Mouse (Mus musculus) effector memory CD4-positive, alpha-beta T cell, adult 5 months (primary cell): ENCODE results near the gene Arhgap45. TPM values are rescaled to one million over a fixed set of nuclear protein-coding genes. Genes with fewer than 3 reads are reported as not detected.

ENCODE experiments used
- polyA plus RNA-seq: library from polyadenylated mRNA; unstranded; fragments of 100-300 nt; shearing (Covaris generic); gene quantifications from one replicate; pipeline ENCODE4 v1.2.1, GENCODE M21; 2017

Gene Arhgap45
- polyA plus RNA-seq: 733 TPM

DNA sequence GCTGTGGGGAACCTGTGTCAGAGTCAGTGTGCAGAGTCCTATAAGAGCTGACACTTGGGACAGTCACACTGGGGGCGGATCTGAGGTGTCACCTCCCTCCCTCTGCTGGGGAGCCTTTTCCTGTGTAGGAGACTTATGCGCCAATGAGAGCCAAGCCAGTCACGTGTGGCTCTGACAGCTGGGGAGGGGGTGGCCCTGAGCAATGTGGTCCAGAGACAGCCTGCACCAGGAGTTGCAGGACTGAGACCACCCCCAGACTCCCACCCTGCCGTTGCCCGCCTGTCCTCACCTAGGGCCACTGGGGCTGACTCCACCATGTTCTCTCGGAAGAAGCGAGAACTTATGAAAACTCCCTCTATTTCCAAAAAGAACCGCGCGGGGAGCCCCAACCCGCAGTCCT is at the start of gene Arhgap45:
Gene Arhgap45, plus strand, starts transcription at position 143 of the 400 bp plus-strand sequence.

DNA sequence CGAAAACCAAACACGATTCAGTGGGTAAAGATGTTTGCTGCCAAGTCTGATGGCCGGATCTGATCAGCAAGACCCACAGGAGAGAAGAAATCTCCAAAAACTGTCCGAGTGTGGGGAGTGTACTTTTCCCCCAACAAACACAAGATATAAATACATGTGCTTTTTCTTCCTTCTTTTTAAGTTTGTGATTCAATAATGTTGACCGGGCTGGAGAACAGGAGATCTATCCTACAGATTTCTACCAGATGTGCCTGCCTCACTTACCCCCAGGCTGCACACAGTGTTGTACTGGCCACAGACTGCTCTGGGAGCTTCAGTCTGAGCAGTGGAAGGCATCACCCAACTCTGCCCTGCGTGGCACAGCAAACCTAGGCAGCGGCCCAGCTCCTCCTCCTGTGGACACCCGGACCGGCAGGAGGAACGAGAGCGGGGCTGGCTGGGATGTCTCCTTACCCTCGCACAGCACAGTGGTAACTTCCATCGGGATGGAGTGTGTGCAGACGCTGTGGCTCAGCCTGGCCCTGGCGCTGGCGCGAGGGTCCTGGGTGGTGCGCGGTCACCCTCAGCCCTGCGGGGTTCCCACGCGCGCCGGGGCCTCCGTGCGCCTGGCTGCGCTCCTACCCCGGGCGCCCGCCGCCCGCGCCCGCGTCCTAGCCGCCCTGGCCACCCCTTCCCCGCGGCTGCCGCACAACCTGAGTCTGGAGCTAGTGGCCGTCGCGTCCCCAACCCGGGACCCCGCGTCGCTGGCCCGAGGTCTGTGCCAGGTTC is 45.9 kb upstream of the Arhgap45 start, which contains the start of gene Grin3b:
Gene Grin3b, plus strand, starts transcription at position 301 of the 768 bp plus-strand sequence.

DNA sequence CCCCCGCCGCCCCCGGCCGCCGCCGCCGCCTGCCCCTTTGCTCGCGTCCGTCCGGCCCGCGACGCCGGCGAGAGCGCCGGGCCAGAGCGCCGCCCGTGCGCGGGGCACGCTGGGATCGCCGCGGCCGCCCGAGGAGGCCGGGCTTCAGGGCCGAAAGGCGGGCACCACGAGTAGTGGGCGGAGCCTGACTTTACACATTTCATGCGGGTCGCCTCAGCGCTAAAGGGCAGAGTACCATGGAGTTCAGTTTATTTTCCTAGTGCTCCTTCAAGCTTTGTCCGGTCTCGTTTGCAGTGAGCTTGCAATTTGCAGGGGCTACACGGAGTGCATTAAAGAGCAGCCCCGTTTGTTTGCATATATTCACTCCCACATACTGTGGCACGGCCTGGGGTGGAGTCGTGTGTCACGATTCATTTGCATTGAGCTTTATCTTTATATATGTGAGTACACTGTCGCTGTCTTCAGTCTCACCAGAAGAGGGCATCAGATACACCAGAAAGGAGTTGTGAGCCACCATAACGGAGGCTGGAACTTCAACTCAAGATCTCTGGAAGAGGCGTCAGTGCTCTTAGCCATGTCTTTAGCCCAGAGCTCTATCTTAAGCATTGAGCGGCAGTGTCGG is 32.1 kb upstream of the Arhgap45 start, which contains the start of gene Tmem259:
Gene Tmem259, minus strand, starts transcription at position 136 of the 622 bp plus-strand sequence.

DNA sequence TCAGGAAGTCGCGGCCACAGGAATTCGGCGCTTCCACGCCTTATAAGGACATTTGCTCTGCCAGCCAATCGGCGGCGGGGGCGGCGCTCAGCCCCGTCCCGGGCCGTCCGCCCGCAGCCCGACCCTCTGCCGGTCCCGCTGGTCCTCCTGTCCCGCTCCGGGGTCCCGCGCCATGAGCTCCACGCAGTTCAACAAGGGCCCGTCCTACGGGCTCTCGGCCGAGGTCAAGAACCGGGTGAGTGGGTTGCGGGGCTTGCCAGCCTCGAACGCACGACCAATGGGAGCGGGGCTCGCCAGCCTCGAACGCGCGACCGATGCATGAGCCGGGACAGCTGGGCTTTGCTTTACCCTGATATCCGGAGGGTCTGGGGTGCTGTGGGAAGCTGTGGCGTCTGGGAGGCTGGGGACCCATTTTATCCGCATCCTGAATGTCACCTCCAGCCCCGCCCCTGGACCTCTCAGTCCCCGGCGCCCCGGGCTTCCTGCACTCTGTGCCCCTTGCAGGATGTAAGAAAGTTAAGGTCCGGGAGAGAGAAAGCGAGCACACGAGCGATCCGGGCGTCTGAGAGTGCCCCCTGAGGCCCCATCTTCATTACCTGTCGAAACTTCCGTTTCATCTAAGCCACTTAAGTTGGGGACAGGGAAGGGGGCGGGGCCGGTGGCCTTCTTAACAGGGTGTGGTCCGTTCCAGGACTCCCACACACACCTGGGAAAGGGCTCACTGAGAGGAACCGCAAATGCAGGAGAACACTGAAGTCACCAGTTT is 27.8 kb upstream of the Arhgap45 start, which contains the start of gene Cnn2:
Gene Cnn2, plus strand, starts transcription at position 79 of the 766 bp plus-strand sequence.

DNA sequence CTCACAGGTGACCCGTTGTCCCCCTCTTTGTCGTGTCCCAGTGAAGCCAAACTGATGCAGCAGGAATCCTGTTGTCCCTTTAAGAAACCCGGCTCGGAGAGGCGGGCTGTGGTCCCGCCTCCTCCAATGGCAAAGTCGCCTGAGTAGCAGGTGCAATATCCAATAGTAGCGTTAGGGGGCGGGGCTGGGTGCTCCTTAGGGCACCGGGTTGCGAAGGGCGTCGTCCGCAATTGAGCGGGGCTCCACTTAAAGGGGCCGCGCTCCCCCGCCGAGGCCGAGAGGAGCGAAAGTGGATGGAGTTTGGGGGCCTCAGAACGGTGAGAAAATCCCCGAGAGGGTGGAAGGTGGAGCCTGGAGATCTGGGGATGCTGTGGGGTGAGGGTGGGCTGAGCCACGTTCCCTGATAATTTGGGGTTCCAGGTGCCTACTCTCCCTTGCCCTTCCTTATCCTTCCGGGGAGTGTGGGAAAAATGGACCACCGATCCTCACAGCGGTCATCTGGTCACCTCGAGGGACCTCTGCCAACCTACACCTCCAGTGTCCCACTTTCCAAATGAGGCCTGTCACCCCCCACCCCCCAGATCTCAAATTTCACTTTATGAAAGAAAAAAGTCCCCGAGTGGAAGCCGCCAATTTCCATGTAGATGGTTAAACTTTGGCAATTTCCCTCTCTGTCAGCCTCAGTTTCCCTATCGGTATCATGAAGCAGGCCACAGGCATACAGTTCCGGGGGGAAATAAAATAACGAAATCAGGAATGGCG is 20.0 kb upstream of the Arhgap45 start, which contains the start of gene Abca7:
Gene Abca7, plus strand, starts transcription at position 223 of the 762 bp plus-strand sequence.

DNA sequence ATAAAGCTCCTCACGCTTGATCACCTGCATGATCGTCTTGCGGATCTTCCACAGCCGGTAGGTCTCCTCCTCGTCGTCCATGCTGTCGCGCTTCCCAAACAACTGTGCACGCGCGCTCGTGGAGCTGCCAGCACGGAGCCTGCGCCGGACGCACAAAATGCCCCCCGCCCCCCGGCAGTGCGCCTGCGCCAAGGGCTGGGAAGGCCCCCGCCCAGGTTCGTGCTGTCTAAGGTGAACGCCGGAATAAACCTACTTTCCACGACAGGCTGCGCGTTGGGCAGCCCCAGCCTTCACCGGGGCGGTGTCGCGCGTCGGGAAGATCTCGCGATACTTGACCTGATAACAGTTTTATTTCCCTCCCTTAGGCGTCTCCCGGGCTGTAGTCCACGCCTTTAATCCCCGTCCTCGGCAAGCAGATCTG is 23.1 kb downstream of the Arhgap45 start, which contains the start of gene Polr2e:
Gene Polr2e, minus strand, starts transcription at position 237 of the 421 bp plus-strand sequence.

DNA sequence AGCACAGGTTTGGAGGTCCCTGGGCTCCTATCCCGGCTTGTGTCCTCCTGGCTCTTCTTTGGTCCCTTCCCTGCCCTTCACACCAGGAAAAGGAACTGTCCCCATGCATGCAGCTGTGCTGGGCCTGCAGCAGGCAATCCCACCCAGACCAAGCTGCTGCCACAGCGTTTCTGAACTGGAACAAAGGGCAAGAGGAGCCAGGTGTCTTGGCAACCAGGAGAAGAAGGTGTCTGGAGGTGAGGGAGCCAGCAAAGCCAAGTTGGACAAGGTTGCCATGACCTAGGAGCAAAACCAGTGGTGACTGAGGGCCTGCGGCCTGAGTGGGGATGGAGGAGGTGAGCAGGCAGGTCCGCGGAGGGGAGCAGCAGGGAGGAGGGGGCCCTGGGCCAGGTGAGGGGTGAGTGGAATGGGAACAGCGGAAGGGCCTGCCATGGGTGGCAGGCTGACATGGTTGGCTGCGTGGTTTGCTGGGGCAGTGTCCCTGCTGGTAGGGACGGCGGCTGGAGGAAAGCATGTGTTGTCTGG is 30.6 kb downstream of the Arhgap45 start, which contains the start of gene Gpx4:
Gene Gpx4, plus strand, starts transcription at position 126 of the 525 bp plus-strand sequence.

Other genes with a start within 250 kb of the Arhgap45 start
- 47.0 TPM for gene Rnf126, start 249.7 kb upstream of the Arhgap45 start, polyA plus RNA-seq
- 0.31 TPM for gene Fstl3, start 239.4 kb upstream of the Arhgap45 start, polyA plus RNA-seq
- not detected for gene Prss57, start 225.7 kb upstream of the Arhgap45 start, polyA plus RNA-seq
- 3.5 TPM for gene Palm, start 223.1 kb upstream of the Arhgap45 start, polyA plus RNA-seq
- gene Misp, start 195.7 kb upstream of the Arhgap45 start, polyA plus RNA-seq: not detected
- 555 TPM for gene Ptbp1, start 162.2 kb upstream of the Arhgap45 start, polyA plus RNA-seq
- gene Prtn3, start 142.2 kb upstream of the Arhgap45 start, polyA plus RNA-seq: not detected
- gene Plppr3, start 142.0 kb upstream of the Arhgap45 start, polyA plus RNA-seq: 11.3 TPM
- gene Elane, start 130.4 kb upstream of the Arhgap45 start, polyA plus RNA-seq: not detected
- gene Cfd, start 125.8 kb upstream of the Arhgap45 start, polyA plus RNA-seq: not detected
- 31.9 TPM for gene Med16, start 107.7 kb upstream of the Arhgap45 start, polyA plus RNA-seq
- gene Gm26602, start 105.8 kb upstream of the Arhgap45 start, polyA plus RNA-seq: 11.6 TPM
- gene Kiss1r, start 99.7 kb upstream of the Arhgap45 start, polyA plus RNA-seq: 0.26 TPM
- 113 TPM for gene R3hdm4, start 95.4 kb upstream of the Arhgap45 start, polyA plus RNA-seq
- gene Arid3a, start 89.6 kb upstream of the Arhgap45 start, polyA plus RNA-seq: 10.6 TPM
- gene Wdr18, start 56.5 kb upstream of the Arhgap45 start, polyA plus RNA-seq: 55.5 TPM
- gene Grin3b, start 45.9 kb upstream of the Arhgap45 start, polyA plus RNA-seq: not detected
- gene Tmem259, start 32.3 kb upstream of the Arhgap45 start, polyA plus RNA-seq: 28.1 TPM
- gene Cnn2, start 28.1 kb upstream of the Arhgap45 start, polyA plus RNA-seq: 501 TPM
- gene Abca7, start 20.2 kb upstream of the Arhgap45 start, polyA plus RNA-seq: 52.9 TPM
- 112 TPM for gene Polr2e, start 23.1 kb downstream of the Arhgap45 start, polyA plus RNA-seq
- 368 TPM for gene Gpx4, start 30.5 kb downstream of the Arhgap45 start, polyA plus RNA-seq
- gene Sbno2, start 88.9 kb downstream of the Arhgap45 start, polyA plus RNA-seq: 62.6 TPM
- gene Stk11, start 99.2 kb downstream of the Arhgap45 start, polyA plus RNA-seq: 79.3 TPM
- gene Atp5d, start 122.0 kb downstream of the Arhgap45 start, polyA plus RNA-seq: 431 TPM
- gene Cbarp, start 124.2 kb downstream of the Arhgap45 start, polyA plus RNA-seq: 18.9 TPM
- 7.3 TPM for gene Midn, start 131.6 kb downstream of the Arhgap45 start, polyA plus RNA-seq
- gene Cirbp, start 149.3 kb downstream of the Arhgap45 start, polyA plus RNA-seq: 244 TPM
- 17.4 TPM for gene 1600002K03Rik, start 156.3 kb downstream of the Arhgap45 start, polyA plus RNA-seq
- not detected for gene Efna2, start 162.8 kb downstream of the Arhgap45 start, polyA plus RNA-seq
- gene Mum1, start 209.8 kb downstream of the Arhgap45 start, polyA plus RNA-seq: 75.3 TPM
- 146 TPM for gene Ndufs7, start 232.5 kb downstream of the Arhgap45 start, polyA plus RNA-seq
- gene Gamt, start 244.4 kb downstream of the Arhgap45 start, polyA plus RNA-seq: 0.39 TPM
- gene Dazap1, start 244.8 kb downstream of the Arhgap45 start, polyA plus RNA-seq: 91.1 TPM